Mouse (Mus musculus) urinary bladder, postnatal 36 days (tissue): Measurements from ENCODE around the gene Wdr95.
A peak's percentile ranks its signal among the peaks of the same experiment; 100 is the strongest.

ENCODE experiments used
- DNase-seq, 2 experiments: peaks; one replicate each; pipeline ENCODE4 v3.0.0; 2022; ENCODE audit warnings: low spot score in 2 of 2, mixed read lengths in 1 of 2

Wdr95 gene

GRCm38 (mm10) chr5:149623815-149624675, 95.6 kb downstream of the Wdr95 start:
- no peak for DNase-seq

- no peak for DNase-seq
These were observed 97.1 kb downstream of the Wdr95 start for GRCm38 (mm10) chr5:149625547-149625946.

GRCm38 (mm10) chr5:149634409-149635035, 106.0 kb downstream of the Wdr95 start:
- DNase-seq: no peak

GRCm38 (mm10) chr5:149635556-149635955, 107.1 kb downstream of the Wdr95 start:
- DNase-seq: peak; percentile 10 to 39

- peak; percentile 96 to 97 for DNase-seq
These were observed 107.8 kb downstream of the Wdr95 start, which contains the start of gene Hsph1 for GRCm38 (mm10) chr5:149636075-149636920. TSS of gene Hsph1 (minus strand) at chr5:149636376.

GRCm38 (mm10) chr5:149637306-149637705, 108.8 kb downstream of the Wdr95 start:
- DNase-seq: no peak

GRCm38 (mm10) chr5:149641277-149641892, 112.9 kb downstream of the Wdr95 start:
- no peak for DNase-seq

GRCm38 (mm10) chr5:149642366-149642765, 113.9 kb downstream of the Wdr95 start:
- no peak for DNase-seq

GRCm38 (mm10) chr5:149642783-149643509, 114.5 kb downstream of the Wdr95 start:
- no peak for DNase-seq

- no peak for DNase-seq
These were observed 119.1 kb downstream of the Wdr95 start for GRCm38 (mm10) chr5:149647367-149648115.

GRCm38 (mm10) chr5:149648196-149648595, 119.7 kb downstream of the Wdr95 start:
- DNase-seq: no peak

- no peak for DNase-seq
These were observed 120.5 kb downstream of the Wdr95 start for GRCm38 (mm10) chr5:149648895-149649406.

GRCm38 (mm10) chr5:149649499-149650178, 121.2 kb downstream of the Wdr95 start:
- DNase-seq: no peak

- DNase-seq: no peak
These were observed 121.7 kb downstream of the Wdr95 start for GRCm38 (mm10) chr5:149650179-149650553.

GRCm38 (mm10) chr5:149655636-149656035, 127.2 kb downstream of the Wdr95 start:
- DNase-seq: no peak

GRCm38 (mm10) chr5:149658022-149658421, 129.5 kb downstream of the Wdr95 start:
- DNase-seq: no peak

GRCm38 (mm10) chr5:149658741-149659413, 130.4 kb downstream of the Wdr95 start:
- no peak for DNase-seq

GRCm38 (mm10) chr5:149659414-149659780, 130.9 kb downstream of the Wdr95 start:
- no peak for DNase-seq

GRCm38 (mm10) chr5:149661428-149661827, 132.9 kb downstream of the Wdr95 start:
- DNase-seq: no peak
